Mouse (Mus musculus) cerebellum, postnatal 10 days (tissue): Measurements from ENCODE around the gene Krt7.
A peak's percentile ranks its signal among the peaks of the same experiment; 100 is the strongest.

Experiments
- DNase-seq, 2 experiments: peaks; one replicate each; pipeline ENCODE4 v3.0.0; 2021; ENCODE audit warnings: mixed read lengths in 2 of 2

The Krt7 gene

GRCm38 (mm10) chr15:101378646-101379045 is 32.2 kb upstream of the Krt7 start:
- peak in 1 of 2 experiments; percentile 28 for DNase-seq

GRCm38 (mm10) chr15:101381758-101382157 is 29.1 kb upstream of the Krt7 start:
- DNase-seq = peak; percentile 47 to 52

- DNase-seq = peak; percentile 83 to 90
Measured at GRCm38 (mm10) chr15:101382811-101383210, 28.0 kb upstream of the Krt7 start.

GRCm38 (mm10) chr15:101384610-101385009 is 26.2 kb upstream of the Krt7 start:
- DNase-seq = no peak

- peak; percentile 44 for DNase-seq
Measured at GRCm38 (mm10) chr15:101385064-101385463, 25.8 kb upstream of the Krt7 start.

GRCm38 (mm10) chr15:101387176-101387575 is 23.7 kb upstream of the Krt7 start:
- peak in 1 of 2 experiments; percentile 42 for DNase-seq

- DNase-seq = peak in 1 of 2 experiments; percentile 37
Measured at GRCm38 (mm10) chr15:101388034-101388541, 22.8 kb upstream of the Krt7 start.

GRCm38 (mm10) chr15:101390203-101390602 is 20.6 kb upstream of the Krt7 start:
- DNase-seq = no peak

- DNase-seq = no peak
Measured at GRCm38 (mm10) chr15:101392251-101392650, 18.6 kb upstream of the Krt7 start.

GRCm38 (mm10) chr15:101394908-101395307 is 15.9 kb upstream of the Krt7 start:
- DNase-seq = peak; percentile 48 to 55

- DNase-seq = no peak
Measured at GRCm38 (mm10) chr15:101396466-101396865, 14.4 kb upstream of the Krt7 start.

- no peak for DNase-seq
Measured at GRCm38 (mm10) chr15:101396921-101397320, 13.9 kb upstream of the Krt7 start.

GRCm38 (mm10) chr15:101397683-101398082 is 13.2 kb upstream of the Krt7 start:
- no peak for DNase-seq

- DNase-seq = no peak
Measured at GRCm38 (mm10) chr15:101398269-101398668, 12.6 kb upstream of the Krt7 start.

- peak; percentile 20 to 33 for DNase-seq
Measured at GRCm38 (mm10) chr15:101412188-101412587, 1.3 kb downstream of the Krt7 start.

- no peak for DNase-seq
Measured at GRCm38 (mm10) chr15:101413916-101414635, 3.2 kb downstream of the Krt7 start.

- peak in 1 of 2 experiments; percentile 19 for DNase-seq
Measured at GRCm38 (mm10) chr15:101414807-101415565, 4.1 kb downstream of the Krt7 start.

- DNase-seq = no peak
Measured at GRCm38 (mm10) chr15:101418950-101419349, 8.1 kb downstream of the Krt7 start.

- DNase-seq = peak; percentile 33 to 51
Measured at GRCm38 (mm10) chr15:101420903-101421302, 10.1 kb downstream of the Krt7 start.

GRCm38 (mm10) chr15:101424914-101425313 is 14.1 kb downstream of the Krt7 start:
- no peak for DNase-seq

- DNase-seq = no peak
Measured at GRCm38 (mm10) chr15:101436611-101437010, 25.8 kb downstream of the Krt7 start.

- DNase-seq = peak in 1 of 2 experiments; percentile 30
Measured at GRCm38 (mm10) chr15:101438555-101438954, 27.7 kb downstream of the Krt7 start, which contains the start of gene Krt87. Gene Krt87, minus strand, starts transcription at chr15:101438804.

GRCm38 (mm10) chr15:101440837-101441236 is 30.0 kb downstream of the Krt7 start:
- no peak for DNase-seq

GRCm38 (mm10) chr15:101446572-101446971 is 35.7 kb downstream of the Krt7 start:
- DNase-seq = peak; percentile 24 to 26
